Mouse (Mus musculus) brown adipose tissue, adult 24 weeks (tissue): ENCODE data around the gene Hsd11b2. TPM values are rescaled to one million over a fixed set of nuclear protein-coding genes. Genes with fewer than 3 reads are reported as not detected.

ENCODE experiments used
- H3K27ac ChIP-seq: fragments of 200-500 bp; replicated peaks from 2 replicates; pipeline ENCODE4 v1.5.1; 2012; ENCODE audit warnings: low read depth, mild to moderate bottlenecking, low read length
- H3K4me1 ChIP-seq: fragments of 200-500 bp; 2 replicates; pipeline ENCODE4 v1.6.1; 2012; ENCODE audit warnings: low read length, mixed read lengths; ENCODE audit not compliant: control insufficient read depth, insufficient read depth, insufficient read length
- H3K4me3 ChIP-seq: fragments of 200-500 bp; 2 replicates; pipeline ENCODE4 v1.5.1; 2012; ENCODE audit warnings: low read depth, mild to moderate bottlenecking, low read length, moderate library complexity; ENCODE audit not compliant: insufficient read depth
- polyA plus RNA-seq: library from polyadenylated mRNA; stranded (reverse); fragments of >200 nt; gene quantifications from 2 replicates; pipeline ENCODE4 v1.2.4, GENCODE M21; 2012; ENCODE audit not compliant: missing spikeins, insufficient read depth, insufficient read length

The Hsd11b2 gene
- not detected in 2 replicates for polyA plus RNA-seq

DNA sequence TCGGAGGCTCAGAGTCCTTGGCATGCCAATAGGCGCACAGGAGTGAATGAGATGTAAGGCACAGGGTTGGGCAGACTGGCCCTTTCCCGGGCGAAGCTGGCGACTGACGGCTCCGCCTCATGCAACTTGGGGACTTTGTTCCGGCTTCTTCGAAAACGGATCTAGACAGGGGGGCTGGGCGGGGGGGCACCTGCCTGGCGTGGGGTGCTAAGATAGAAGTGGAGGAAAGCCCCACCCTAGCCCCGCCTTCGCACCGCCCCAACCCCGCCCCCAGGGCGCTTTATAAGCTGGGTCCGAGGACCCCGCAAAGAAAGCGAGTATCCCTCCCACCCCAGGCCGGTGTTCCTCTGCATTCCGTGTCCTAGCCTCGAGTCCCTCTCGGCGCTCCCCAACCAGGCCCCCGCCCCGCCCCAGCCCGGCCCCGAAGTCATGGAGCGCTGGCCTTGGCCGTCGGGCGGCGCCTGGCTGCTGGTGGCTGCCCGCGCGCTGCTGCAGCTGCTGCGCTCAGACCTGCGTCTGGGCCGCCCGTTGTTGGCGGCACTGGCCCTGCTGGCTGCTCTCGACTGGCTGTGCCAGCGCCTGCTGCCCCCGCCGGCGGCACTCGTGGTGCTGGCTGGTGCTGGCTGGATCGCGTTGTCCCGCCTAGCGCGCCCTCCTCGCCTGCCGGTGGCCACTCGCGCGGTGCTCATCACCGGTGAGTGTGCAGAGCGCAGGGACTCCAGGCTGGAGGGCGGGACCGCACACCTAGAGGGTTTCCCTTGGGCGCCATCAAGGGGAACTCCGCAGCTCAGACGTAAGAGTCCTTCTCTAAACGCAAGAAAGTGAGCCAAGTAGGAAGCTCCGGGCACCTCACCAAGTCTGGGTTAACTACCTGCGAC lies at the start of gene Hsd11b2:
Gene Hsd11b2, plus strand, starts transcription at position 320 of the 878 bp plus-strand sequence.
- Histone ChIP-seq H3K27ac (no peak within 1 kb of the TSS), H3K4me1 (peaks cover 8% of the 10 kb centered on the region; the same call in 1 of the 2 replicates), H3K4me3 (peak within 1 kb of the TSS; percentile 55)

GRCm38 (mm10) chr8:105469041-105469695 lies 49.4 kb upstream of the Hsd11b2 start:
- peak overlapping the region; percentile 59 for H3K4me3 ChIP-seq
- H3K4me1 ChIP-seq = peaks cover 19% of the 10 kb centered on the region
- no peak overlapping the region for H3K27ac ChIP-seq

DNA sequence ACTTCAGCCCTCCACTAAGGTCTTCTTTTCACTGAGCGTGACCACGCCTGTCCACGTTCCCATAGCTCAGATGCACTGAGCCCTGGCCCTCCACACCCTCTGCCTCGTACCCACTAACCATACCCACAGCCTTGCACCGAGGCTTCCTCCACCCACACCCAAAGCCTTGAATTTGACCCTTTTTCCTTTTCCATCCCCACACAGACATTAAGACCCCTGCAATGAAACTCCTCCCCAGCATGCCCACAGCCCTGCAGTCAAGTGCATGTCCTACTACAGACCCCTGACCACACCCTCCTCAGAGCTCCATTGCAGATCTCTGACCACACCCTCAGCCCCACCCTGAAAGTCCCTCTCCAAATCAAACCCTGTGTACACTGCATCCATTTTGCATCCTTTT lies 48.7 kb upstream of the Hsd11b2 start:
- peaks cover 22% of the 10 kb centered on the region for H3K4me1 ChIP-seq
- H3K4me3 ChIP-seq = peak overlapping the region; percentile 59
- H3K27ac ChIP-seq = no peak overlapping the region

- Histone ChIP-seq H3K4me3 (peak overlapping the region; percentile 59), H3K4me1 (peaks cover 26% of the 10 kb centered on the region), H3K27ac (no peak overlapping the region)
These were observed 48.3 kb upstream of the Hsd11b2 start for GRCm38 (mm10) chr8:105470262-105470661.

- peaks cover 27% of the 10 kb centered on the region for H3K4me1 ChIP-seq
- H3K27ac ChIP-seq = peak overlapping the region; percentile 27; the same call in 1 of the 2 replicates
- peak overlapping the region; percentile 59 for H3K4me3 ChIP-seq
These were observed 47.8 kb upstream of the Hsd11b2 start for GRCm38 (mm10) chr8:105470681-105471313.

- H3K27ac ChIP-seq = peak within 1 kb of the TSS; percentile 27; the same call in 1 of the 2 replicates
- H3K4me1 ChIP-seq = peaks cover 27% of the 10 kb centered on the region
- H3K4me3 ChIP-seq = peak within 1 kb of the TSS; percentile 59
These were observed 47.1 kb upstream of the Hsd11b2 start, which contains the start of gene Tppp3 for GRCm38 (mm10) chr8:105471314-105472015. Gene Tppp3, minus strand, starts transcription at chr8:105471526.

DNA sequence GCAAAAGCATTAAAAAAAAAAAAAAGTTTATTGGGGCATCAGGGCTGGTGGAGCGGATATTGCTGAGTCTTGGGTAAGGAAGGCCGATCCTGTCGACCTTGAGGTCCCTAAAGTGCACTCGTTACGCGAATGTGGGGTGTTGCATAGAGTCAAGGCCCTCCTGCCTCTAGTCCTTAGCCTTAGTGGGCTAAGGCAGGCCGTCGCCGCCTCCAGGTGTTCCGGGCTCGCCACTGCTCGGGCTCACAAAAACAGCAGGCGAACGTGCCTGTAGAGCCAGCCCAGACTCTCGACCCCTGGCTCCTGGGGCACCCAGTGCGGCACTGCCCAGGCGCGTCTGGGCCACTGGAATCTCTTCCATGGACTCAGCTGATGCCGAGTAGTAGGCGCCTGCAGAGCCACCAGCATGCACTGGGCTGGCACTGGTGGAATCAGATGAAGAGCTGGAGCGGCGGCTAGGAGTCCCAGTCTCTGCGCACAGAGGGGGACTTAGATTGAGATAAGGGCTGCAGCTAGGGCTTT lies 46.1 kb upstream of the Hsd11b2 start:
- Histone ChIP-seq H3K27ac (no peak overlapping the region), H3K4me3 (no peak overlapping the region), H3K4me1 (peaks cover 27% of the 10 kb centered on the region)

DNA sequence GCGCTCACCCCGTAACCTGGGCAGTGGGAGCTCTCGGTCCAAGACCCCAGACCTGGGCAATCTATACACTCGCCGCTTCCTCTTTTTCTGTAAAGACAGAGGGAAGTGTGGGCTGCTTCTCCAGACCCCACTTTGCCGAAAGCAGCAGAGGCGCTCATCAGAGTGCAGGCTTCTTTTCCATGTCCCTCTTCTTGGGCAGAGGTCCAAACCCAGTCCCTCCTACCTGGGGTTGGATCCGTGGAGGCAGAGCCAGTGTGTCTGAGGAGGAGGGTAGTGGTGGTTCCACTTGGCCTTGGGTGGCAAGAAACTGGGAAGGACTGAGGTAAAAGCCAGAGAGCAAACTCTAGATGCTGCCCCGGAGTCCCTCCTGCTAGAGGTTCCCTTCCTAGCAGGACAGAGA lies 45.6 kb upstream of the Hsd11b2 start:
- H3K4me1 ChIP-seq = peaks cover 27% of the 10 kb centered on the region
- no peak overlapping the region for H3K27ac ChIP-seq
- H3K4me3 ChIP-seq = no peak overlapping the region

- H3K27ac ChIP-seq = peak overlapping the region; percentile 61
- no peak overlapping the region for H3K4me3 ChIP-seq
- H3K4me1 ChIP-seq = peaks cover 27% of the 10 kb centered on the region
These were observed 44.5 kb upstream of the Hsd11b2 start for GRCm38 (mm10) chr8:105473816-105474606.

DNA sequence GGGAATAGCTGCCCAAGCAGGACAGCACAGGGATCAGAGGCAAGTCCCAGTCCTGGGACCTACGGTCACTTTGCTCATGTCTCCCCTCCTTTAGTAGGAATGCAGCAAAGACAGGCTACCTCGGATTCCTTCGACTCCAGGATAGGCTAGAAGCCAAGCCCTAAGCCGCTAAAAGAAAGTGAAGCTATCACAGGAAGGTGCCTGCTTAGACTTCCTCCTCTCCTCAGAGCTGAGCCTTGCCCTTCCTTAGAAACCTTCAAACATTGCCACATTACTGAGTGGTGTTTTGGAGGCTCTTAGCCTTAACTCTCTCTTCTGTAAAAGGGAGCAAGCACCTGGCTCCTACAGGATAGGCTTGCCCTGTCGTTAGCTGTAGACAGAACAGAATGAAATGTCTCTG lies 43.9 kb upstream of the Hsd11b2 start:
- peak overlapping the region; percentile 61 for H3K27ac ChIP-seq

DNA sequence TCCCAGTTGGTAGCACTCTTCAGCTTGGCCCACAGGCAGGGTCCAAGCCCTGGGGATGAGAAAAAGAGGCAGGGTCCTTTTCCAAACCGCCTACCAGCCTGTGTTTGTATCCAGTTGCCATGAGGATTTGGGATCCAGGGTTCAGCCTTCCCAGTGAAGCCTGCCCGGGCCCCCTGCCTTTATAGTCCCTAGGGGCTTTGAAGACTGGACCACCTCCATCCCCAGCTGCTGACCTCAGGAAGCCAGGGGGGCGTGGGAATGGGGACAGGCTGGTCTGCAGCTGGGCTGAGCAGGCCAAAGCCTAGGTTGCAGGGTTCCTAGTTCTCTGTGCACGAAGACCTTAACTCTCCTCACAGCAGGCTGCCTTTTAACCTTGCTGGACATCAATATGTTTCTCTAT lies 43.3 kb upstream of the Hsd11b2 start:
- Histone ChIP-seq H3K4me3 (no peak overlapping the region), H3K4me1 (peaks cover 18% of the 10 kb centered on the region), H3K27ac (peak overlapping the region; percentile 61)

More for the DNA sequence above, 43.9 kb upstream of the Hsd11b2 start:
- Histone ChIP-seq H3K4me3 (no peak overlapping the region), H3K4me1 (peaks cover 23% of the 10 kb centered on the region)

GRCm38 (mm10) chr8:105475742-105476141 lies 42.8 kb upstream of the Hsd11b2 start:
- H3K4me3 ChIP-seq = no peak overlapping the region
- peaks cover 18% of the 10 kb centered on the region for H3K4me1 ChIP-seq
- H3K27ac ChIP-seq = no peak overlapping the region

- no peak overlapping the region for H3K27ac ChIP-seq
These were observed 42.4 kb upstream of the Hsd11b2 start for GRCm38 (mm10) chr8:105476161-105476560.

More at GRCm38 (mm10) chr8:105476161-105476560, 42.4 kb upstream of the Hsd11b2 start:
- Histone ChIP-seq H3K4me3 (no peak overlapping the region), H3K4me1 (peaks cover 18% of the 10 kb centered on the region)
